Mouse (Mus musculus) E14TG2a.4 (cell line): ENCODE measurements around the gene H60b.
"Not testable (repeated sequence)": the region's sequence is repeated elsewhere in the genome, so short reads cannot be mapped to it uniquely, and the experiment has no call there.

Source experiments
- CTCF ChIP-seq: conservative IDR thresholded peaks from 2 replicates; pipeline ENCODE4 v1.5.1; 2014; ENCODE audit warnings: low read length
- NANOG ChIP-seq: IDR thresholded peaks from 2 replicates; pipeline ENCODE4 v1.6.1; 2014; ENCODE audit warnings: borderline replicate concordance, low read length, mixed read lengths
- POU5F1 ChIP-seq: IDR thresholded peaks from 2 replicates; pipeline ENCODE4 v1.6.1; 2014; ENCODE audit warnings: low read length, borderline replicate concordance

DNA sequence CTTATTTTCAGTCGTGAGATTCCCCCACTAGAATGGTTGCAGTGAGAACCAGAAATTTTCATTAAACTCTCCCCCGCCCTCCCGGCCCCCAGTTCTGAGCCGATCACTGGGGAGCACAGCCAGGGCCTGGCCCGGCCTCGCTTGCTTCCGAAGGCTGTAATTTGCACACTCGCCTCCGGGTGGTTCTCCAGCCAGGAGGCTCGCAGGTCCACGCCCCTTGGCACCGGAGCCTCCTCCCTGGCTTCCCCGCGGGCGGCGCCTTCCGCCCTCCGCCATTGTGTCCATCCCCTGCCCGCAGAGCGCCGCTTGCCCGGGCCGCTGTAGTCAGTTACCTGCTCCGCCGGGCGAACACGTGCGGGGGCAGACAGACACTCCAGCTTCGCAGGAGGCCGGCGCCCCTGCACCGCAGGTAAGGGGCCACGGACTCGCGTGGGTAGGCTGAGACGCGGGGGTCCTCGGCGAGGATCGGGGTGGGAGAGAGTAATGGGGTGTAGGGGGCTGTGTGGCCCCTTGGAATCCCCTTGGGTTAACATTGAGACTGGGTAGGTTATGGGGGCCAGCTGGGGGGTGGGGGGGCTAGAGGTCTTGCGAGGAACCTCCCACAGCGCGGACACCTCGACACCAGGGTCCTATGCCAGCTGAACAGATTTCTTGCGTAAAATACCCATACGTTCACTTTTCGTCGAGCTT, at the start of gene H60b, which contains the start of gene Raet1e:
- not testable (repeated sequence) for TF ChIP-seq CTCF, NANOG, POU5F1
